Mouse (Mus musculus): ENCODE data around the gene Lyrm1. TPM values are rescaled to one million over a fixed set of nuclear protein-coding genes. Genes with fewer than 3 reads are reported as not detected.

Gene Lyrm1
- total RNA-seq (2021): 1 to 10 TPM; 6.4 to 7.3 TPM
- long read RNA-seq, experiment 1, partial matches to known transcripts: 3 of 11 reads
- long read RNA-seq, experiment 1, other reads (novel, unspliced or antisense): 4 of 11 reads
- long read RNA-seq, experiment 2, partial matches to known transcripts: 0 of 2 reads
- long read RNA-seq, experiment 2, other reads (novel, unspliced or antisense): 0 of 2 reads

DNA sequence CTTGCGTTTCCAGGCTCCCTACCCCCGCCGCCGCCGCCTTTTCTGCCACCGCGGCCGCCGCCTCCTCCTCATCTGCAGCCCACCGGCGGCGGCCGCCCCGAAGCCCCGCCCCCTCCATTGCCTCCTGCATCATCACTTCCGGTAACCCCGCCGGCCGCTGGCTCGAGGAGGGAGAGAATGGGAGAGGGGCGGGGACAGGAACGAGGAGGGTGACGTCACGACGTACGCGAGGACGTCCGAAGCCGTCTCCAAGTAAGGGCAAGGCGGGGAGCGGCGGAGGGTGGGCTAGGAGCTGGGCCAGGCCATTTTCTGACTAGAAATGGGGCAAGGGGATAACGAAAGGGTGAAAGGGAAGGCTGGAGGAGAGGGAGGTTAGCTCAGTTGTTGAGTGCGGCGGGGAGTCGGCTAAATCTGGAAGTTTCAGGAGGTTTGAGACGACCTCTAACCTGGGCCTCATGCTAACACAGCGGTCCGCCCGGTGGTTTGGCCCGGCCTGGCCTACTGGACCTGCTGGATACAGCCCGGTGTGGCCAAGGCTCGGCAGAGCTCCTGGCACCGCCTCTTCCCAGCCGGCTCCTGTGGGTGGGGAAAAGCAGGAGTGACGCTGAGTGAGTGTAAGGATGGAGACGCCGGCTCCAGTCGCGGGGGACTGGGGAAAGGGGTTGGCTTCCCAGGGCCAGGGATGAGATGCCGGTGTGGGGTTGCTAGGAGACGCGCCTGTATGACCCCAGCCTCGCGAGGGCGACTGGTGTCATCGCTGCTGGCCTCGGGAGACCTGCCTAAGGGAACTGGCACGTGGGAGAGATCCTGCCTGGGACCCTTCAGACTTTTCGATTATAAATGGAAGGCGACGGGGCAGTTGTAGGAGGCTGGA is at the start of gene Lyrm1, which contains the start of gene Dcun1d3:
TSS of gene Lyrm1 (plus strand) at position 223 of the 874 bp plus-strand sequence.
TSS of gene Dcun1d3 (minus strand) at position 660 of the 874 bp plus-strand sequence.
- peak; percentile 98 to 99 for DNase-seq

DNA sequence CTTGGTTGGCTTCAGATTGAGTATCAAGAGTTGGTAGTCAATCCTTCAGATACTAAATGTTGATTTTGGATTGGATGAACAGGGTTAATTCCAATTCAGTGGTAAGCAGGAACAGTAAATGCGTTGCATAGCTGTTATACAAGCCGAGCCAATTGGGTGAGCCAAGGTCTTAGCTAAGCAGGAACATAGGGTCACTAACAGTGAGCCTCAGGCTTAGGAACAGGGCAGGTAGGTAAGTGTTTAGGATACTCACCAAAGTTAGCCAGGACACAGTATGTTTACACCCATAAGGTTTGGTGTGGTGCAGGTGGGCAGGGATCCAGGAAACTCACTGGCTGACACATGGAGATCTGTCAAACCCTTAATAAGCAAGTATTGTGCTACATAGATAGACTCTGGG is 48.3 kb upstream of the Lyrm1 start:
- DNase-seq: peak; percentile 6 to 9

- peak; percentile 69 to 75 for DNase-seq
Observed at GRCm38 (mm10) chr7:119849096-119849495, 46.6 kb upstream of the Lyrm1 start.

DNA sequence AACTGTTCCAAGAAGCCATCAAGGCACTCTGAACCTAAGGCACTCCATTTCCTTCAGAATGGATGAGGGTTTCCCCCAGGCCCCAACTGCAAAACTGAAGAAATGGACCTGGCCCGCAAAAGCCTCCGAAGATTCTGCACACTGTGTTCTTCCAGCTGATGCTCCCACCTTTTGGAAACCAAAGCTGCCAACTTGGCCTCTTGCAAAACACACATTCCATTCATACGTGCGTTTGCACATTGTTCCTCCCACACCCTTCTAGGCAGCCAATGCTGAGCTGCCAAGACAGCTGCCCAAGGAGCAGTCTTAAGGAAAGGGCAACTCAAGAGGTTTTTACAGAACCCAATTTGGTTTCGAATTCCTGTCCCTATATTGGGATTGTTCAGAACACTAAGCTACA is 44.9 kb upstream of the Lyrm1 start:
- peak; percentile 2 to 32 for DNase-seq

DNA sequence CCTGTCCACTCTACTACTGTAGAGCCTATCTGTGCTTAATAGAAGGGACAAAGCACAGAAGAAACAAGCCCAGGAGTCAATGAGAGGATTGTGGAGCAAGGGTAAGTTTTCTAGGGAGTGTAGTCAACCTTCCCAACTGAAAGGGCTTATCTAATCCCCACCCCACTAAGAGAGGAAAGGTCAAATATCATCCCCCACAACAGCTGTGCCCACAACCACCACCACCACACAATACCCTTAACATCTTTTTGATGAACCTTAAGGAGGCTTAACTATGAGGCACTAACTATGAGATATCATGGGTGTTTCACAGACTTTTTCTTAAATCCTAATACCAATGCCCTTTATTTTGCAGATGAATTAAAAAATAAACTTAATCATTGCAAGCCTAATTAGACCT is 43.2 kb upstream of the Lyrm1 start:
- DNase-seq: no peak

- no peak for DNase-seq
Observed at GRCm38 (mm10) chr7:119853186-119853585, 42.5 kb upstream of the Lyrm1 start.

DNA sequence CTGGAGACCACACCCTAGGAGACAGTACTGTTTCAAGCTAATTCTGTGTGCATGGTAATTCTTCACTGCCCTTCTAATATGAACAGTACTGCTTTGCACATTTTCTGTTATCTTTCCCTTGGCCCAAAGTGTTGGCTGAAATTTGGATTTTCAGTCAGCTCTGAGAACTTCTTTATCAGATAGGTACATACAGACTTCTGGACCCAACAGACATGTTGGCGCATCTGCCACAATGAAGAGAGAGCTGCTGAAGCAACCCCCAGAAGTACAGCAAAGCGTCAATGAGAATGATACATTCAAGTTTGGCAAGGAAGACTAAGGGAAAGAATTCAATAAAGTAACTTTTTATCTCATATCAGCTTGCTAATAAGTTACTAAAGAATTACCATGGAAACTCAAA is 41.3 kb upstream of the Lyrm1 start:
- DNase-seq: no peak

- DNase-seq: no peak
Observed at GRCm38 (mm10) chr7:119855031-119855430, 40.6 kb upstream of the Lyrm1 start.

GRCm38 (mm10) chr7:119859476-119859875 is 36.2 kb upstream of the Lyrm1 start:
- DNase-seq: peak; percentile 6 to 14

DNA sequence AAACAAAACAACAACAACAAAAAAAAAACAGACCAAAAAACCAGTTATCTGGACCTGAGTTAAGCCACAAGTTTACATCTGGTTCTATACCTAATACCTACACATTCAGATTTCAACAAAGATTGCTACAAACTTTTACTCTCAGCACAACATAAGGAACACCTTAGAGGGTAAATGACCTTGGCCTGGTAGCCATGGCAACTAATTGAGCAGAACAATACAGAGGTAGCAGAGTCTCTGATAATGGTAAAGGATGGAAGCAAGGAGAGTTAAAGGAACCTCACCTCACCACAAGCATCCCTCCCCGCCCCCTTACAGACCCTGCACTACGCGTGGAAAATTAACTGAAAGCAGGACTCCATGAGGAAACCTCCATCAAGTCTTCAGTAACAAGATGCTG is 35.5 kb upstream of the Lyrm1 start:
- no peak for DNase-seq

- no peak for DNase-seq
Observed at GRCm38 (mm10) chr7:119860554-119860953, 35.1 kb upstream of the Lyrm1 start.

- no peak for DNase-seq
Observed at GRCm38 (mm10) chr7:119860971-119861334, 34.7 kb upstream of the Lyrm1 start.

DNA sequence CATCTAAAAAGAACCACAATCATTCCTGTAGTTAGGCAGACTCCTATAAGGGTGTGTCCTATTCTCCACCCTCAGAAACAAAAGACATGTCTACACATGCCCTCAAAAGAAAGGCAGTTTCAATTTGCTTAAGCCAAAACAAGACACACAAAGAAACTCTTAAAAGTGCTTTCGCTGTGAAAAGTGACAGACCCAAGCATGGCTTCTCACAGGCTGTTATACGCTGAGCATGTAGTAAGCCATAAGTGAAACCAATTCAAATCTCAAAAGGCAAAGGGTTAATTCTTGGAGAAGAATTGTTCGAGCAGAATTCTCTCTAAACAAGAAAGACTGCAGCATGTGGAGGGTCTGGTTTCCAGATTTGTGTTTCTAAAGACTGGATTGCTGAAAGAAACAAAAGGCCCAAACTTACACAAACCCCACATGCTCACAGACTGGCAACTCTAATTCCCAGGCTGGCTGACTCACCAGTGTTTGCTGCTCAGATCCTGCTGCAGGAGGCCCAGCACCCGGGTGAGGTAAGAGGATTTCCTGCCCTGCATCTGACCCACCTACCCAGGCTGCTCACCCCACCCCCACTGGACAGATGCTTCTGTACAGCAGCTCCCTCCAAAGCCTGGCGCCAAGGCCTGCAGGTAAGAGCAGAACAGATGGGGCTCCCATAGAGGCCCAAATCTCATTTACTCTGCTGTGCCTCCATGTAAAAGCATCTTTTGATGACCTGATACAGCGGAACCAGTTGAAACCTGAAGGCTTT is 34.1 kb upstream of the Lyrm1 start:
- DNase-seq: peak; percentile 60 to 77

DNA sequence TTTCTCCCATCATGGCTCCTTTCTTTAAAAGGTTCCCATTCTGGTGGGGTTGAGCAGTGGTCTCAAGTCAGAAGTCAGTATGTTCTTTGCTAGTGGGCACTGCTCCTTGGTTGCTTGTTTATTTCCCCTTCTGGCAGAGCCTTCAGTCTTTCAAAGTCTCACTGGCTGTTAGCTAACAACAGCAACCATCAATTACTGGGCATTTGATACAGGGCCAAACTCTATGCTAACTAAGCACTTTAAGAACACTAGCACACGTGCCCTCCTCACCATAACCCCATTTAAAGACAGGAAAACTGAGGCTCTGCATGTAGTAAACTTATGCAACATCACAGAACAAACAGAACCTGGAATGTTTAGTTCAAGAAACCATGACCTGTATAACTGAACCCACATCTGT is 33.5 kb upstream of the Lyrm1 start:
- no peak for DNase-seq

DNA sequence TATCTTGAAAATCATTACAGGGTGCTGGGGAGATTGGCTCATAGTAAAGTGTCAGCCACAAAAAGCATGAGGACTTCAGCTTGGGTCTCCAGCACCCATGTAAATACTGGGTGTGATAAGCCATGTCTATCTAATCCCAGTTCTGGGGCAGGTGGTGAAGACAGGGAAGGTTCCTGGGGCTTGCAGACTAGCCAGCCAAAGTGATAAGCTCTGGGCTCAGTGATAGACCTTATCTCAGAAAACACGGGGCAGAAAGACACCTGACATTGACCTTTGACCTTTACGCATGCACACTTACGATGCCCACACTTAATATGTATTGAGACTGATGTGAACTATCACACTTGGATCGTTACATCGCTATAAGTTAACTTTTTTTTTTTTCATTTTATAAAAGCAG is 31.2 kb upstream of the Lyrm1 start:
- no peak for DNase-seq

GRCm38 (mm10) chr7:119866136-119866535 is 29.5 kb upstream of the Lyrm1 start:
- no peak for DNase-seq

GRCm38 (mm10) chr7:119872204-119872603 is 23.5 kb upstream of the Lyrm1 start:
- DNase-seq: no peak

DNA sequence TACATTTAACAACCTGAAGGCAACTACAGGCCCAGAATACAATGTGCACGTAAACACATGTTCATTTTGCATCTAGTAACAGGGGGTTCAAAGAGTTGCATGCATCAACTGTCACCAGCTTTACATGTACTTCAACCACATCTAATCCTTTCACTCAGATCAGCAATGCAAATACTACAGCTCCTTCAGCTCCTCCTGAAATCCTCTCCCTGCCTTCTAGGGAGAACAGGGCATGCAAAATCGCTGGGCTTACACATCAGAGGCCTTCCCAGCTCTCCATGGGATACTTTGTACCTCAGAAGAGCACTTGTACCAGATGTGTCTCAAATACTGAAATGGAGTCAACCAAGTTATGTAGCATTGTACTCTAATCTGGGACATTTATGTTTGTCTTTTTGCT is 22.6 kb upstream of the Lyrm1 start:
- DNase-seq: no peak

- DNase-seq: peak in 1 of 2 experiments; percentile 41
Observed at GRCm38 (mm10) chr7:119875776-119876440, 19.8 kb upstream of the Lyrm1 start.

DNA sequence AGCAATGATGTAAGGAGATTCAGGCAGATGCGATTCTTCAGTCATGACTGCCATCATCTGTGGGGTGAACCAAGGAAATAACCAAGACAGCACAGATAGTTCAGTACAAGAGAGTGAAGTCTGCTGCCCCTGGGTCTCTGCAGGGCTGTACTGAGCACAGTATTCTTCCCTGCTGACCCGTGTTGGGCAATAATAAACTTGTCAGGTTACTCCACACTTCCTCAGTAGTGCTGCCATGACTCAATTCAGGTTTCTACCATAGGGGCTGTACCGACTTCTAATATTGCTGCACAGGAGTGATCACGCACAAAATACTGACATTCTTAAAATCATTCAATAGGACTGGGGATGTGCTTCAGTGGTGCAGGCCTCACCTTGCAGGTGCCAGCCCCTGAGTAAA is 16.5 kb upstream of the Lyrm1 start:
- no peak for DNase-seq

DNA sequence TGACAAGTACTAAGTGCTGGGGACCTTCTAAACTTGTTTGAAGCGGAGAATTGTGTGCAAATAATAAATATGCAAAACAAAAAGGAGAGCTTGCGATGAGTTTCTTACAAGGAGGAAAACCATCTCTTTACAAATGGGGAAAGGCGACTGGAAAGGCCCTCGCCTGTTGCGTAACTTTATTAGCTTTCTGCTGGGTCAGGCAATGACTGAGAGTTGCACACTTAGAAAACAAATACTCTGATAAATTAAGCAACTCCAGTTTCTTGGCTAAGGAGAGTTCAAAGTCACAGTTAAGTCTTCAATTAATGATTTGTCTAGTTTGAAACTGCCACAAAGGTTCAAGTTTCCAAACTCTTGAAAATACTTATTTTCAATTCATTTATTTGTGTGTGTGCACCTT is 15.3 kb upstream of the Lyrm1 start:
- DNase-seq: peak in 1 of 2 experiments; percentile 10

GRCm38 (mm10) chr7:119881229-119881628 is 14.4 kb upstream of the Lyrm1 start:
- no peak for DNase-seq

Measured in adrenal gland, postnatal 36 days (tissue).